Mouse (Mus musculus): Measurements from ENCODE around the gene Unc50. TPM values are rescaled to one million over a fixed set of nuclear protein-coding genes. Genes with fewer than 3 reads are reported as not detected.
A peak's percentile ranks its signal among the peaks of the same experiment; 100 is the strongest.

Unc50 gene
- polyA plus RNA-seq, 3 experiments from 2014 or later: 55.5 to 58.0 (median 57.0) TPM

DNA sequence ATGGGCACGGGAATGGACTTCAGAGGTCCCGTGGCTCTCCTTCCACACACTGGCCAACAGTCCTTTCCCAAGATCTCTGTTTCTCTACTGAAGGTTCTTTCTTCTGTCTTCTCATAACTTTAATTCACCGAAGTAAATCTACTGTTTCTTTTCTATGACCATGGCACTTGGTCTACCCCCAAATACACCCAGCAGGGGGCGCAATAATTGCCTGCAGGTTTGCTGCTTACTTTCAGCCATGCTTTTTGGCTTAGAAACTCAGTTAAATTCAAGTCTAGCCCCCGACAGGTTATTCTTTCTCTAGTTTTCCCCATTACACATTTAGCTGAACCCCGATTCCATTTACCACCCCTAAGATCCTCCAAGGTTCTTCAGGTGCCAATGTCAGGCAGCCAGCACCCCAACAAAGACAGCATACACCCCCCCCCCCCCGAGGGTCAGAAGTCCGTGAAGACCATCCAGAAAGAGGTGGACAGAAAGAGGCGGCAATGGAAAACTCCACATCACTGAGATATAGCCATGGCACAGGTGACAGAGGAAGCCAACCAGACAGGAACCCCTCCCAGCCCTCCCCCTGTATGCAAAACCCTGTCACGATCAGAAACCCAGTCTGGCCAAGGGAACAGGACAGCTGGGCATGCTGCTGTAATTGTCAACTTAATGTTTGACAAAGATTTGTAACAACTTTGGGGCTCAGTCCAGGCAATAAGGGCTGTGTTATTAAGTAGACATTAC lies 18.6 kb downstream of the Unc50 start:
- ATAC-seq: no peak

GRCm38 (mm10) chr1:37451270-37451669 lies 21.3 kb downstream of the Unc50 start:
- ATAC-seq: no peak

GRCm38 (mm10) chr1:37457546-37457945 lies 27.6 kb downstream of the Unc50 start:
- no peak for ATAC-seq

DNA sequence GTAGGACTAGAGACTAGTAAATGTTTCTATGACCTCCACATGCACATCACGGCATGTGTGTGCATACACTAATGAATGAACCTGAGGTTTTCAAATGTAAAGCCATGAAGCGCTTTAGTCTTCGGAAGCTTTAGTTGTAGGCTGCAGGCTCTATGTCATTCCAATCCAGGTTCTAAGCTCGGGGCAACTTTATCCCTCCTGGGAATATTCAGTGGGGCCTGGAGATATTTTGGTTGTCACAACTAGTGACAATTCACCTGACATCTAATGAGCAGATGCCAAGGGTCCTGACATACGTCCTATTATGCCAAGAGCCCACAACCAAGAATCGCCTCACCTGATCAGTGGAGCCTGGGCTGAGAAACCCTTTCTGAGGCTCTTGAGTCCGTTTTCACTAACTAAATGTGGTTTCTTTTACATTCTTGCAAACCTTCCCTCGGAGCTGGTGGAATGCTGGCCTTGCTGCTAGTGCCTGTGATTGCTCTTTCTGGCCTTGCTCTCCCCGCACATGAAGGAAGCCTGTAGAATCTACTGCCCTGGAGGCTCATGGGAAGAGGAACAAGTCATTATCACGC lies 35.0 kb downstream of the Unc50 start:
- ATAC-seq: no peak

DNA sequence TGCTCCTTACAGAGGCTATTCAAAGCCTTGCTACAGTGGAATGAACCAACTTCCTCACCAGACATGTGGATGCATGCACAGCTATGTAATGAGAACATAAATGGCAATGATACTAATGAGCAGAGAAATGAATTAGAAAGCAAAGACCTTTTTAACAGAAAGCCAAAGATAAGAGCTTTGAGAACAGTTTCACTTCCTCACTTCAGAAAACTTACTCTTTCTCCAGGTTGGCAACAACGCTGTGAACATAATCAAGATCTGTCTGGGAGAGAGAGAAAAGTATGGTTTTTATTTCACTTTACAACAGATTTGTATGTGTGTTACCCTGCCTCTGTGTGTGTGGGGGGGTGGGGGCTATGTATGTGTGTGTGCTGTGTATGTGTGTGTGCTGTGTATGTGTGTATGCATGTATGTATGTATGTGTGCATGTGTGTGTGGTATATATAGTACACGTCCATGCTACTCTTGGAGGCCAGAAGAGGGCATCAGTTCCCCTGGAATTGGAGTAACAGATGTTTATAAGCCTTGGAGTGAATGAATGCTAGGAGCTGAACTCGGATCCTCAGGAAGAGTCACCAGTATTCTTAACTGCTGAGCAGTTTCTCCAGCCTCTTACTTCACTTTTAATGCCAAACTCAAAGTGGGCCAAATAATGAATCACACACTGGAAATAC lies 36.5 kb downstream of the Unc50 start:
- ATAC-seq: no peak

DNA sequence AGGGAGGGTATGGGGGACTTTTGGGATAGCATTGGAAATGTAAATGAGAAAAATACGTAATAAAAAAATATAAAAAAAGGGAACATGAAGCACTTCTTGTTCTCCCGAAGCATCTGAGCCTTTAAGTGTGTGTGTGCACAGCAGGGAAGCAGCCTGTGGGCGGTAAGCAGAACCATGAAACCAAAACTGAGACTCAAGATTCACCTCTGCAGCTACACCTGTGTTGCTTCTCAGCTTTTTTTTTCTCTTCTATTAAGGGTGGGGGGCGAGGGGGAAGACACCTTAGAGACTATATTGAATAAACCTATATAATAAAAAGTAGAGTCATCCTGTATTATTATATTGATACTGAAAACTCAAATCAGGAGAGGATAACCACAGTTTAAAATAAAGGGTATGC lies 37.9 kb downstream of the Unc50 start:
- no peak for ATAC-seq

GRCm38 (mm10) chr1:37469007-37469406 lies 39.1 kb downstream of the Unc50 start:
- ATAC-seq: no peak

GRCm38 (mm10) chr1:37471179-37472148 lies 41.5 kb downstream of the Unc50 start:
- no peak for ATAC-seq

DNA sequence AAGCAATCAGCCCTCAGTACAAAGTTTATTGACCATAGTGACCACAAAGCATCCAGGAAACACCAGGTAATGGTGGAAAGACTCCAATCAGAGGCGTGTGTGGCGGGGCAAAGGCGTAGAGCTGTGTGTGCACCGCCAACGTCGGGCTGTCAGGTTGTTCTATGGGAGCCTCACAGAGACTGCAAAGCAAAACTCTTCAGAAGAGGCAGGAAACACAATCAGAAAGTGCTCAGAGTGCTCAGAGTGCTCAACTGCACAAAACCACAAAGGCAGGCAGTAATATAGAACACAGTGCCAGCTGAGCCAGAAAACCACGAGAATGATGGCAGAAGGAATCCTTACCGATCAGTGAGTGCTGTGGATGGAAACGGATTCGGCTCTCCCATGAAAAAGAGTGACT lies 43.3 kb downstream of the Unc50 start:
- peak; percentile 74 for ATAC-seq

DNA sequence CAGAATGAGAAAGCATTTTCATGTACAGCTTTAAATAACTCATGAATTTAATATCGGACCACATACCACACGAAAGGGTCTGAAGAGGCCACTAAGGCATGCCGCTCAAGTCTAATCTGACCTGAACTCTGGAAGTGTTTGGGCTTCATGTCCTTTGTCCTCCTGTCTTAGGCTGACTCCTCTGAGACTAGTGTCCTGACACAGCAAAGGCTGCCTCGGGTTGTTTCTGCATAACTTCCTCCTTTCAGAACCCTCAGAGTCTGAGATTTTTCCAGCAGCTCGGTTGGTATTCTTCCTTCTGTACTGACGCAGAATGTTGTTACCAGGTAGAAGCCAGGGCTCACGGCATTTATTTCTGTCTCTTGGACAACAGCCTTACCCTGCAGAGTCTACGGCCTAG lies 44.1 kb downstream of the Unc50 start:
- no peak for ATAC-seq

GRCm38 (mm10) chr1:37474634-37475190 lies 44.8 kb downstream of the Unc50 start:
- ATAC-seq: no peak

GRCm38 (mm10) chr1:37475312-37475711 lies 45.4 kb downstream of the Unc50 start:
- ATAC-seq: no peak

DNA sequence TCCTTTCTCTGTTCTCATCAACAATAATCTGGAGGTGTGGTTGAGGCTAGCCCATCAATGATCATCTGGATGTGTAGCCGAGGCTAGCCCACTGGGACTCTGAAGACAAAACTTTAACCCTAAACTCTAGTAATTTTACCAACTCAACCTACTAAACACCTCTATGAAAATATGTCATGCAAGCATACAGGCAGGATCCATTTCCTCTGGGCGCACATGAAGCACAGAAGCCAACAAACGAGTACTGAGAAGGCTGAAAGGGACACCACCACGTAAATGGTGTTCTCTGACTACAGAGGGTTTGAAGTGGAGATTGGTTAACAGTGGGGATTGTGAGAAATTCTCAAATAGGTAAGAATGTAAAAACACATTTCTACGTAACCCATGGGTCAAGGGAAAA lies 47.3 kb downstream of the Unc50 start:
- no peak for ATAC-seq

DNA sequence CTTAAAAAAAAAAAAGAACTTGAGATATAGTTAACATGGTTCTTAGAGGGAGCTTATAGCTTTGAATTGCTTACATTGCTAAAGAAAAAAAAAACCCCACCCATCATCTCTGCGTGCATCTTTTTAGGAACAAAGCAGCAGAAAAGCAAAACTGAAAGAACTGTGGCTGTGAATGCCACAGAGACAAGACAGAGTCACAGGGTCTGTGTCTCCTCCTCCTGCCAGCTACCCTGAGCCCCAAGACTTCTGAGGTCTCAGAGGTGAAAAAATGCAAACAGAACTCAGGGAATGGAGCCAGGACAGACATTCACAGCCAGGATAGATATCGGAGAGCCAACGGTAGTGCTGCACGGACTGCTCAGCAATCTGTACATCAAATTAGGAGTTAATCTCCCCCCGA lies 48.0 kb downstream of the Unc50 start:
- peak; percentile 66 for ATAC-seq

GRCm38 (mm10) chr1:37478416-37478815 lies 48.5 kb downstream of the Unc50 start:
- peak; percentile 21 for ATAC-seq

DNA sequence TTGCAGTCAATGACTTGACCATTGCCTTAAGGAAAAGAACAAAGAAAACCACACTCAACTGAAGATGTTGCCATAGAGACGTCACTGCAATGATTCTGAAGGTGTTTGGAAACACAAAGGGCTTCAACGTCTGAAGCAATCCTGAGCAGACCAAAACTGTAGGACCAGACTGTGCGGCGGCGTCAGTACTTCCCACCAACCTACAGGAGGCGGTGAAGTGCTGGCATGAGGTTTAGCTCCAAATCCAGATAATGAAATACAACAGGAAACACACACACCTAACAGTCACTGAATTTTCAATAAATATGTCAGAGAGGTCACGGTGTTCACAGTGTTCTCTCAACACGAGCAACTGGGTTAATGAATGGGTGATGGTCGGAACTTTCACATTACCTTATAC lies 49.1 kb downstream of the Unc50 start:
- ATAC-seq: peak; percentile 65

DNA sequence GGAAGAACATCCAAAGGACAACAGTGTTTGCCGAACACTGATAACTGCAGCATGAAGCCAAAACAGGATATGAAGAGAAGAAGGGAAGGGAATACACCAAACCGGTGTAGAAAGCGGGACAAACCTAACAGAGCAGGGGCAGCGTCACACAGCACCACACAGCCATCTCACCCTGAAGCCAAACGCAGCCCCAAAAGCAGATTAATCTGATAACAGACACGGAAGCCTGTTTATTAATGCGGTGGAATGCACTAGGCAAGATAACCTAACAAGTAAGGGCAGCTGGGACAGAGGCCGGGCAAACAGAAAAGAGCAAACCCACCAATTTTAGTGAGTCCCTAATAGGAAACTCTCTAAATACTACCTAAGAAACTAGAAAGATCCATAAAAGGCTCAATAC lies 49.8 kb downstream of the Unc50 start:
- no peak for ATAC-seq

- no peak for ATAC-seq
Measured at GRCm38 (mm10) chr1:37480731-37481130, 50.8 kb downstream of the Unc50 start.

GRCm38 (mm10) chr1:37481331-37481730 lies 51.4 kb downstream of the Unc50 start:
- peak; percentile 19 for ATAC-seq

GRCm38 (mm10) chr1:37484612-37485011 lies 54.7 kb downstream of the Unc50 start:
- ATAC-seq: no peak

- ATAC-seq: no peak
Measured at GRCm38 (mm10) chr1:37486439-37486838, 56.5 kb downstream of the Unc50 start.

DNA sequence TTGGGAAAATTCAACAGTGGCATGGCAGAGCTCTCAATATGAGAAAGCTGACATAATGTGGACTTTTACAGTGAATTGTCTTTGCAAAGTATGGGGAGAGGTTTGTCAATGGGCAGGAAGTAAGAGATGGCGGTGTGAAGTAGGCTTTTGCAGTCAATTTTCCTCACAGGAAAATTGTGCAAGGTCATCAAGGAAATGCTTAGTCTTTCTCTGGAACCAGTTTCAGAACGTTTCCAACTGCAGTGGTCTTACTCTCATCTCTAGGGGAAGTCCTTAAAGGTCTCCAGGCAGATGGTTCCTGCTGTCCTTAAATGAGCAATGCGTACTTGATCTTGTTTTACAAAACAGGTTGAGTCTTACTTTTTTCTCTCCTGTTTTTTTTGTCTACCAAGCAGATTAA lies 57.1 kb downstream of the Unc50 start:
- no peak for ATAC-seq

DNA sequence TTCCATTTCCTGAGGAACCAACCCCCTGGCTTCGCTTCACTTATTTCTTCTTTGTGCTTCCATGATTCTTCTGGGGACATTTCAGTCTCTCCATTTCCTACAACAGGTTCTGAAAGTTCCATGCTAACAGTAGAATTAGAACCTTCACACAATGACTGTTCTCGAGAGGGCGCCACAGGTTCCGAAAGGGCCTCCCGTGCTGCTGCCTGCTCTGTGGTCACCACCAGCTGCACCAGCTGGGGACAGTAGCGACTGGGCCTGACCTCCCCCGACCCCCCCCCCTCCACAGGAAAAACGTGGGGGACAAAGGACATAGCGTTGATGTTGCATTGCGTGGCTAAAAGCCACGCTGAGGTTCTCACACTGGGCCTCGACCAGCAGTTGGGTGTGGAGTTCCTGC lies 58.6 kb downstream of the Unc50 start:
- no peak for ATAC-seq

Data from inflammation-experienced regulatory T-cells, adult 6 months (primary cell).